Mouse (Mus musculus) neural tube, embryonic 12.5 days (tissue): ENCODE results near the gene Aplp2. TPM values are rescaled to one million over a fixed set of nuclear protein-coding genes. Genes with fewer than 3 reads are reported as not detected.

Source experiments
- ATAC-seq: fragments of 200-750 bp; cut with Nextera tagmentation; 2 replicates; pipeline ENCODE4 v1.8.0; 2017; ENCODE audit warnings: low read depth, mild to moderate bottlenecking, moderate TSS enrichment, moderate library complexity; ENCODE audit not compliant: low FRiP score
- H3K27ac ChIP-seq: fragments of 300-500 bp; sonication (generic); 2 replicates; pipeline ENCODE4 v1.5.1; 2016
- H3K27me3 ChIP-seq: fragments of 300-500 bp; sonication (generic); replicated peaks from 2 replicates; pipeline ENCODE4 v1.6.1; 2016; ENCODE audit warnings: mild to moderate bottlenecking
- H3K36me3 ChIP-seq: fragments of 300-500 bp; sonication (generic); 2 replicates; pipeline ENCODE4 v1.6.1; 2016; ENCODE audit warnings: mild to moderate bottlenecking
- H3K4me1 ChIP-seq: fragments of 300-500 bp; sonication (generic); 2 replicates; pipeline ENCODE4 v1.6.1; 2016
- H3K4me2 ChIP-seq: fragments of 300-500 bp; sonication (generic); replicated peaks from 2 replicates; pipeline ENCODE4 v1.6.1; 2016; ENCODE audit warnings: mild to moderate bottlenecking
- H3K4me3 ChIP-seq: fragments of 300-500 bp; sonication (generic); 2 replicates; pipeline ENCODE4 v1.5.1; 2016
- H3K9ac ChIP-seq: fragments of 300-500 bp; sonication (generic); 2 replicates; pipeline ENCODE4 v1.6.1; 2016; ENCODE audit warnings: mild to moderate bottlenecking
- H3K9me3 ChIP-seq: fragments of 300-500 bp; sonication (generic); 2 replicates; pipeline ENCODE4 v1.6.1; 2016; ENCODE audit warnings: mild to moderate bottlenecking
- WGBS: fragments of 180-500 bp; shearing (Covaris S2); methylation state at CpG from one replicate; pipeline ENCODE4 v1.1.7; 2016; 5-methylcytosine and 5-hydroxymethylcytosine counted together
- polyA plus RNA-seq: library from polyadenylated mRNA; unstranded; fragments of >200 nt; fragmentation: Nextera tagmentation; extraction: Ambion mirVana; gene quantifications from 2 replicates; pipeline ENCODE4 v1.2.1, GENCODE M21; 2016

Aplp2 gene
- polyA plus RNA-seq, 1 experiment from 2014 or later, result 334 TPM

GRCm38 (mm10) chr9:31221170-31221569 lies 9.6 kb upstream of the Aplp2 start:
- Histone ChIP-seq H3K27me3 (no peaks in the 10 kb centered on the region), H3K9ac (no peak overlapping the region), H3K4me2 (peak overlapping the region; percentile 25; the same call in 1 of the 2 replicates), H3K9me3 (no peaks in the 10 kb centered on the region), H3K4me1 (no peaks in the 10 kb centered on the region), H3K36me3 (no peaks in the 10 kb centered on the region), H3K27ac (no peak overlapping the region), H3K4me3 (no peak overlapping the region)
- no peak for ATAC-seq
- 41% methylated on average over 10 of the region's 10 CpGs for WGBS

DNA sequence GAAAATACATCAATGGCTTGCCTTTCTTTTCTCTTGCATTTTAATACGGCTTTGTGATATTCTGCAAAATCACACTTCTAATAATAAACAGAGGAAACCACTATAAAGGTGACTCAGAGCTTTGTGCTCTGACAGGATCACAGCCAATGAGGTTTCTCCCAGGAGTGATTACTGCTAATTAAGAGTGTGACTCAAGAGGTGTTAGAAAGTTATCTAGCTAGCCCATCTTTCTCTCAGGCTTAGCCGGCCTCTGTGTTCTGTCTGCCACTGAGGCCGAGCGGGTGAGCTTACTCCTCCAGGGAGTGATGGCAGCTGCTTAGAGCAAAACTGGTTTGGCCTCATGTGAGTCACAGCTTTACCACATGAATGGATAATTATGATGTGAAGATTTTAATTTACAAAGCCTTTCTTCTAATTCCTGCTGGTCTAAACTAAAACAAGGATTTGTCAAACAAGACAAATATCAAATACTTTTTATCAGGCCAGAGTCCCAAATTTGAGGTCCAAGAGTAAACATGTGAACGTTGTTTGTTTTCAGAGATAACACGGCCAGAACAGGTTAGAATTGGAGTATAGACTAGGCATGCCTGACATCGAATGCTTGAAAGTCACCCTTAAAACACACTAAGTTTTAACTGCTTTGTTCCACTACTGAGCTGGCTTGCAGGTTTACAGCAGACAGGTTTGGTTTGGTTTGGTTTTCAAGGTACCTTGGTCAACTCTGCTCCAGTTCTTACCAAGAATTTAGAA lies 6.2 kb upstream of the Aplp2 start:
- Histone ChIP-seq H3K27ac (no peak overlapping the region), H3K9ac (no peak overlapping the region), H3K4me3 (no peak overlapping the region), H3K4me1 (peaks cover under 1% of the 10 kb centered on the region), H3K27me3 (no peaks in the 10 kb centered on the region), H3K36me3 (no peaks in the 10 kb centered on the region), H3K4me2 (no peak overlapping the region), H3K9me3 (no peaks in the 10 kb centered on the region)
- ATAC-seq, result no peak
- WGBS, result 77% methylated on average over 7 of the region's 7 CpGs

GRCm38 (mm10) chr9:31212500-31213008 lies 939 bp upstream of the Aplp2 start:
- H3K9me3 ChIP-seq, result no peaks in the 10 kb centered on the region
- H3K4me1 ChIP-seq, result peaks cover 26% of the 10 kb centered on the region
- no peaks in the 10 kb centered on the region for H3K27me3 ChIP-seq
- H3K36me3 ChIP-seq, result no peaks in the 10 kb centered on the region
- peak overlapping the region; percentile 86 for H3K4me2 ChIP-seq
- peak overlapping the region; percentile 73 for H3K9ac ChIP-seq
- ATAC-seq, result peak; percentile 34
- WGBS, result 10% methylated on average over 12 of the region's 12 CpGs
- H3K4me3 ChIP-seq, result peak overlapping the region; percentile 99
- peak overlapping the region; percentile 95 for H3K27ac ChIP-seq

GRCm38 (mm10) chr9:31210749-31211689 lies 596 bp downstream of the Aplp2 start:
- H3K4me3 ChIP-seq, result peak overlapping the region; percentile 99
- under 1% methylated on average over 93 of the region's 93 CpGs for WGBS
- peak overlapping the region; percentile 92 for H3K27ac ChIP-seq
- peak overlapping the region; percentile 98 for H3K9ac ChIP-seq
- no peaks in the 10 kb centered on the region for H3K9me3 ChIP-seq
- H3K4me2 ChIP-seq, result peak overlapping the region; percentile 93
- H3K4me1 ChIP-seq, result peaks cover 27% of the 10 kb centered on the region
- no peaks in the 10 kb centered on the region for H3K27me3 ChIP-seq
- no peaks in the 10 kb centered on the region for H3K36me3 ChIP-seq
- peak; percentile 52 for ATAC-seq

DNA sequence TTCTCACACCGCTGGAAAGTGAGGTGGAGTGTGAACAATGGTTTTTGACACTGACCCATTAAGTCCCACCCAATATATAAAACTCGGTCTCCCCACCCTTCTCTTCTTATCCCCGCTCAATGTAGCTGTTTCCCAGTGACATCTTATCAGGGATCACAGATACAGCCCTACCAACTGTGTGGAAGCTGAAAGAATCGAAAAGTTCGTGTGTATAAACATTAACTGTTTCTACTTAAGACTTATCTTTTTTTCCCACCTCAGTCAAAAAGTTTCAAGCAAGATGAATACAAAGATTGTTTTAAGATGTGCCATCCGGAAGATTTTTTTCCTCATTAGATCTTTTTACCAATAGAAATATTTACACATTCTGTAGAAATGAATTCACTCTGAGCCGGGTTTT lies 1.5 kb downstream of the Aplp2 start:
- Histone ChIP-seq H3K9me3 (no peaks in the 10 kb centered on the region), H3K4me2 (peak overlapping the region; percentile 93), H3K27ac (no peak overlapping the region), H3K9ac (no peak overlapping the region), H3K27me3 (no peaks in the 10 kb centered on the region), H3K4me3 (peak overlapping the region; percentile 99), H3K4me1 (peaks cover 29% of the 10 kb centered on the region), H3K36me3 (no peaks in the 10 kb centered on the region)
- ATAC-seq, result no peak
- 35% methylated on average over 7 of the region's 7 CpGs for WGBS

- H3K9ac ChIP-seq, result no peak overlapping the region
- H3K9me3 ChIP-seq, result no peaks in the 10 kb centered on the region
- H3K4me1 ChIP-seq, result peaks cover 33% of the 10 kb centered on the region
- peak overlapping the region; percentile 93 for H3K4me2 ChIP-seq
- ATAC-seq, result no peak
- 100% methylated on average over 1 of the region's 1 CpGs for WGBS
- H3K27ac ChIP-seq, result no peak overlapping the region
- no peaks in the 10 kb centered on the region for H3K27me3 ChIP-seq
- no peak overlapping the region for H3K4me3 ChIP-seq
- no peaks in the 10 kb centered on the region for H3K36me3 ChIP-seq
These were observed 2.1 kb downstream of the Aplp2 start for GRCm38 (mm10) chr9:31209502-31209901.

DNA sequence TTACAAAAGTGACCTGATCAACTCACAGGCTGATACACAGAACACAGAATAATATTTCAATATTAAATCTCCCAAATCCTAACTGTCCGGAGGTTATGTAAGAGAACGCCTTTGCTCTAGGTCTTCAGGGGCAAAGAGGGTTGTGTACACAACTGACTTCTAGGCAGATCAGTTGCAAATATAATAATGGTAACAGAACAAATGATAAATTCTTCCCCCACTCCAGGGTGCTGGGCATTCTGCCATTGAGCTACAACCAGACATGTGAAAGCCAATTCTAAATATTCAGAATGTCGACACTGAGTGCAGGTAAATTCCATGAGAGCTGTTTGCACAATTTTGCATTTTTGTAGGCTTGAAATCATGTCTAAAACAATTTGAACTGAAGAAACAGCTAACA lies 3.9 kb downstream of the Aplp2 start:
- no peak for ATAC-seq
- Histone ChIP-seq H3K4me3 (no peak overlapping the region), H3K36me3 (no peaks in the 10 kb centered on the region), H3K27ac (no peak overlapping the region), H3K9ac (no peak overlapping the region), H3K4me1 (peaks cover 41% of the 10 kb centered on the region), H3K4me2 (no peak overlapping the region), H3K9me3 (no peaks in the 10 kb centered on the region), H3K27me3 (no peaks in the 10 kb centered on the region)
- WGBS, result 86% methylated on average over 3 of the region's 3 CpGs

GRCm38 (mm10) chr9:31204722-31205121 lies 6.9 kb downstream of the Aplp2 start:
- no peak for ATAC-seq
- H3K9me3 ChIP-seq, result no peaks in the 10 kb centered on the region
- WGBS, result 84% methylated on average over 6 of the region's 6 CpGs
- H3K9ac ChIP-seq, result no peak overlapping the region
- H3K4me3 ChIP-seq, result no peak overlapping the region
- no peak overlapping the region for H3K4me2 ChIP-seq
- H3K27ac ChIP-seq, result no peak overlapping the region
- H3K27me3 ChIP-seq, result no peaks in the 10 kb centered on the region
- H3K4me1 ChIP-seq, result peaks cover 27% of the 10 kb centered on the region
- no peaks in the 10 kb centered on the region for H3K36me3 ChIP-seq

DNA sequence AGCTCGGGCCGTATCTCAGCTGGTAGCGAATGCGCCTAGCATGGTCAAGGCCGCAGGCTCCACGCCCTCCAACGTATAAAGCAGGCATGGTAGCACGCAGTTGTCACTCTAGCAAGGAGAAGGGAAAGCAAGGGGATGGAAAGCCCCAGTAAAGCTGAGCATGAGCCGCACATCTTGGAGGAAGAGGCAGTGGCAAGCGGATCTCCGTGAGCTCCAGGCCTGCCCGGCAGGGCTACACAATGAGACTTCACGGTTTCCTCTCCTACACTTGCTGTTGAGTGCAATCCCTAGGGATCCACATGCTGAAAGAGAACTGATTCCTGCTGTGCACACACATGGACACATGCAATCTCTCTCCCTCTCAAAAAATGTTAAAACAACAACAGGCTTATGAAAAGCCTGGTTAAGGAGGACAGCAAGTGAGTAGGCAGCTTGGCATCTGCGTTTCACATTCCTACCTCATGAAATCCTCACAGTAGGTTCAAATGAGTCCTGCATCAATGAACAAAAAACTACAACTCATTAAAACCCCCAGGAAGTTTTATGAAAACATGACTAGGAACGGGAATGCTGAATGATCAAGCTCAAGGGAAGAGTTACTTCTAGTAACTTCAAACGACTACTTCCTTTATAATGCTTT lies 7.9 kb downstream of the Aplp2 start:
- Histone ChIP-seq H3K9me3 (no peaks in the 10 kb centered on the region), H3K27ac (no peak overlapping the region), H3K4me1 (peaks cover 20% of the 10 kb centered on the region), H3K4me3 (no peak overlapping the region), H3K27me3 (no peaks in the 10 kb centered on the region), H3K9ac (no peak overlapping the region), H3K4me2 (no peak overlapping the region), H3K36me3 (no peaks in the 10 kb centered on the region)
- WGBS, result 79% methylated on average over 16 of the region's 16 CpGs
- no peak for ATAC-seq

DNA sequence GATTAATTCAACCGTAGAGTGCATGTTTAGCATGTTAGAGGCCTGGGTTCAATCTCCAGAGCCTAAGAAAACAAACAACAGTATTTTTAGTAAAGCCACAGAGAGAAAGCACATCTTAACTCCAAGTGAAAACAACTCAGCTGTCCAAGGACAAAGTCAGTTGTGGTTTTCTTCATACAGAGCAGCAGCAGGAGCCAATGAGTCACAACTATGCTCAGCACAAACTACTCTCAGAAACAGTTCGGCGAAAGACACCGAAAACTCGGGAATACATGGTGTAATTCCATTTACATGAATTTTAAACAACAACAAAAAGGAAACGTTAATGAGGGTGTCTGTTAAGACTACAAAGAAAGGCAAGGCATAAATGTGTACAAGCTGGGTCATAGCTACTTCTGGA lies 8.5 kb downstream of the Aplp2 start:
- 92% methylated on average over 6 of the region's 6 CpGs for WGBS
- no peak for ATAC-seq
- H3K4me3 ChIP-seq, result no peak overlapping the region
- peaks cover 18% of the 10 kb centered on the region for H3K4me1 ChIP-seq
- H3K27ac ChIP-seq, result no peak overlapping the region
- H3K27me3 ChIP-seq, result no peaks in the 10 kb centered on the region
- H3K9ac ChIP-seq, result no peak overlapping the region
- no peaks in the 10 kb centered on the region for H3K36me3 ChIP-seq
- H3K4me2 ChIP-seq, result no peak overlapping the region
- no peaks in the 10 kb centered on the region for H3K9me3 ChIP-seq

DNA sequence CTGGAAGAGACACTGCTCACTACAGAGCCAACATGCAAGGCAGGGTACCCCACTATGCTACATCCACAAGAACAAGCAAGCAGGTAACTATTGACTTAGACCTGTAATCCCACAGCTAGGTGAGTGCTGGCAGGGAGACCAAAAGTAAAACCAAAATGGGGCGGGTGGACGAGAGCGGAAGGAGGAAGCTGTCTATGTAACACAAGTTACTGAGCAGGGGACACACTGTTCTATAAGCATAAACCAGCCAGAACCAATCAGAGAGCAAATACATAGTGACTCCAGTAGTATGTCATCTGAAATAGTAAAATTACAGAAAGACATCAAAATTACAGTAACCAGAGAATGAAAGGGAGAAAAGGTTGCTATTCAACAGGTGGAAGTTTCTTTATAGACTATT lies 13.0 kb downstream of the Aplp2 start:
- 95% methylated on average over 3 of the region's 3 CpGs for WGBS
- peaks cover 10% of the 10 kb centered on the region; the same call in 1 of the 2 replicates for H3K36me3 ChIP-seq

DNA sequence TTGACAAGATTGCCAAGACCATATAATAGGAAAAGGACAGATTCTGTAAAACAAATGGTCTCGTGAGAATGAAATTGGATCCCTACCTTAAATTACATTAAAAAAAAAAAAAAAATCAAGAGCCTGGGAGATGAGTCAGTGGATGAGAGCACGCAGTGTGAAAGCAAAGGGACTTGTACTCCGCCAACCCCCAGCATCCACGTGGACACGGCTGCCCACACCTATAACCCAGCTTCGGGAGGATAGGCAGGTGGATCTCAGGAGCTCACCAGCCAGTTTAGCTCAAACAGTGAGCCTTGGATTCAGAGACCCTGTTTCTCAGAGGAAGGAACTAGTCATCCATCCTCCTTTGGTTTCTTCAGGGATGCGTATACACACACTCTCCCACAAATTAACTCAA lies 13.8 kb downstream of the Aplp2 start:
- Histone ChIP-seq H3K4me3 (no peak overlapping the region), H3K4me1 (no peaks in the 10 kb centered on the region), H3K27me3 (no peaks in the 10 kb centered on the region), H3K9me3 (0 out of 2 replicates have a peak, but pooled peaks cover 4% of the 10 kb centered on the region), H3K4me2 (no peak overlapping the region), H3K27ac (no peak overlapping the region), H3K9ac (no peak overlapping the region), H3K36me3 (peaks cover 10% of the 10 kb centered on the region; the same call in 1 of the 2 replicates)
- no peak for ATAC-seq
- 95% methylated on average over 7 of the region's 7 CpGs for WGBS

More for the DNA sequence above, 13.0 kb downstream of the Aplp2 start:
- no peak for ATAC-seq
- Histone ChIP-seq H3K4me2 (no peak overlapping the region), H3K4me1 (peaks cover 4% of the 10 kb centered on the region; the same call in 1 of the 2 replicates), H3K27ac (no peak overlapping the region), H3K9ac (no peak overlapping the region), H3K9me3 (0 out of 2 replicates have a peak, but pooled peaks cover 4% of the 10 kb centered on the region), H3K4me3 (no peak overlapping the region), H3K27me3 (no peaks in the 10 kb centered on the region)
